Mouse (Mus musculus): Measurements from ENCODE around the gene Arid1b. TPM values are rescaled to one million over a fixed set of nuclear protein-coding genes. Genes with fewer than 3 reads are reported as not detected.

The Arid1b gene
- polyA plus RNA-seq, 1 experiment from 2014 or later = 4.8 TPM

- H3K9ac ChIP-seq (ENCODE audit: low read depth, low read length) = no peak overlapping the region; the same call in 1 of the 2 replicates
- no peak overlapping the region for H3K27ac ChIP-seq (ENCODE audit: low read depth, low read length)
- no peaks in the 10 kb centered on the region for H3K27me3 ChIP-seq (replicated peaks; ENCODE audit: control insufficient read depth, insufficient read depth, low read length)
- no peaks in the 10 kb centered on the region for H3K4me1 ChIP-seq (replicated peaks; ENCODE audit: control insufficient read depth, insufficient read depth, low read length)
- ATAC-seq = no peak
- no peak overlapping the region for H3K4me3 ChIP-seq (ENCODE audit: low read depth, low read length)
- WGBS = 89% methylated on average over 10 of the region's 10 CpGs
- no peak overlapping the region for H3K4me2 ChIP-seq (replicated peaks; ENCODE audit: low read depth)
- H3K9me3 ChIP-seq (ENCODE audit: control insufficient read depth) = no peaks in the 10 kb centered on the region
- H3K36me3 ChIP-seq (ENCODE audit: control insufficient read depth, insufficient read depth) = peaks cover 24% of the 10 kb centered on the region
- no peak for TF ChIP-seq CTCF (IDR thresholded peaks at IDR 0.05; ENCODE audit: low read depth)
Measured at GRCm38 (mm10) chr17:5284783-5285182, 290.7 kb downstream of the Arid1b start.

- no peak for ATAC-seq
- Histone ChIP-seq H3K4me1 (replicated peaks; ENCODE audit: control insufficient read depth, insufficient read depth, low read length) (no peaks in the 10 kb centered on the region), H3K36me3 (ENCODE audit: control insufficient read depth, insufficient read depth) (peaks cover 29% of the 10 kb centered on the region), H3K9me3 (ENCODE audit: control insufficient read depth) (no peaks in the 10 kb centered on the region), H3K9ac (ENCODE audit: low read depth, low read length) (no peak overlapping the region), H3K27ac (ENCODE audit: low read depth, low read length) (no peak overlapping the region), H3K4me3 (ENCODE audit: low read depth, low read length) (no peak overlapping the region), H3K4me2 (replicated peaks; ENCODE audit: low read depth) (no peak overlapping the region), H3K27me3 (replicated peaks; ENCODE audit: control insufficient read depth, insufficient read depth, low read length) (no peaks in the 10 kb centered on the region)
- no peak for TF ChIP-seq CTCF (IDR thresholded peaks at IDR 0.05; ENCODE audit: low read depth)
- WGBS = 67% methylated on average over 13 of the region's 13 CpGs
Measured at GRCm38 (mm10) chr17:5285877-5286440, 291.8 kb downstream of the Arid1b start.

- H3K4me1 ChIP-seq (replicated peaks; ENCODE audit: control insufficient read depth, insufficient read depth, low read length) = no peaks in the 10 kb centered on the region
- TF ChIP-seq CTCF (IDR thresholded peaks at IDR 0.05; ENCODE audit: low read depth) = no peak
- no peaks in the 10 kb centered on the region for H3K27me3 ChIP-seq (replicated peaks; ENCODE audit: control insufficient read depth, insufficient read depth, low read length)
- no peak overlapping the region for H3K27ac ChIP-seq (ENCODE audit: low read depth, low read length)
- WGBS = 77% methylated on average over 15 of the region's 15 CpGs
- H3K4me2 ChIP-seq (replicated peaks; ENCODE audit: low read depth) = no peak overlapping the region
- H3K9me3 ChIP-seq (ENCODE audit: control insufficient read depth) = no peaks in the 10 kb centered on the region
- H3K36me3 ChIP-seq (ENCODE audit: control insufficient read depth, insufficient read depth) = peaks cover 29% of the 10 kb centered on the region
- no peak overlapping the region for H3K4me3 ChIP-seq (ENCODE audit: low read depth, low read length)
- H3K9ac ChIP-seq (ENCODE audit: low read depth, low read length) = no peak overlapping the region
- ATAC-seq = no peak
Measured at GRCm38 (mm10) chr17:5286571-5287209, 292.6 kb downstream of the Arid1b start.

- Histone ChIP-seq H3K4me2 (replicated peaks; ENCODE audit: low read depth) (no peak overlapping the region), H3K27ac (ENCODE audit: low read depth, low read length) (no peak overlapping the region), H3K27me3 (replicated peaks; ENCODE audit: control insufficient read depth, insufficient read depth, low read length) (no peaks in the 10 kb centered on the region), H3K9ac (ENCODE audit: low read depth, low read length) (no peak overlapping the region), H3K9me3 (ENCODE audit: control insufficient read depth) (no peaks in the 10 kb centered on the region), H3K4me1 (replicated peaks; ENCODE audit: control insufficient read depth, insufficient read depth, low read length) (no peaks in the 10 kb centered on the region), H3K4me3 (ENCODE audit: low read depth, low read length) (no peak overlapping the region), H3K36me3 (ENCODE audit: control insufficient read depth, insufficient read depth) (peaks cover 24% of the 10 kb centered on the region)
- no peak for TF ChIP-seq CTCF (IDR thresholded peaks at IDR 0.05; ENCODE audit: low read depth)
- WGBS = 67% methylated on average over 4 of the region's 4 CpGs
- ATAC-seq = no peak
Measured at GRCm38 (mm10) chr17:5287210-5287591, 293.1 kb downstream of the Arid1b start.

GRCm38 (mm10) chr17:5287641-5288040 is 293.5 kb downstream of the Arid1b start:
- Histone ChIP-seq H3K27ac (ENCODE audit: low read depth, low read length) (no peak overlapping the region), H3K36me3 (ENCODE audit: control insufficient read depth, insufficient read depth) (peaks cover 23% of the 10 kb centered on the region), H3K4me1 (replicated peaks; ENCODE audit: control insufficient read depth, insufficient read depth, low read length) (no peaks in the 10 kb centered on the region), H3K4me3 (ENCODE audit: low read depth, low read length) (no peak overlapping the region), H3K4me2 (replicated peaks; ENCODE audit: low read depth) (no peak overlapping the region), H3K27me3 (replicated peaks; ENCODE audit: control insufficient read depth, insufficient read depth, low read length) (no peaks in the 10 kb centered on the region), H3K9ac (ENCODE audit: low read depth, low read length) (no peak overlapping the region), H3K9me3 (ENCODE audit: control insufficient read depth) (no peaks in the 10 kb centered on the region)
- TF ChIP-seq CTCF (IDR thresholded peaks at IDR 0.05; ENCODE audit: low read depth) = no peak
- no peak for ATAC-seq
- 49% methylated on average over 9 of the region's 9 CpGs for WGBS

GRCm38 (mm10) chr17:5293653-5294584 is 299.8 kb downstream of the Arid1b start:
- no peak overlapping the region for H3K9ac ChIP-seq (ENCODE audit: low read depth, low read length)
- no peak overlapping the region for H3K4me2 ChIP-seq (replicated peaks; ENCODE audit: low read depth)
- no peak for ATAC-seq
- H3K36me3 ChIP-seq (ENCODE audit: control insufficient read depth, insufficient read depth) = peaks cover 17% of the 10 kb centered on the region
- no peak overlapping the region for H3K27ac ChIP-seq (ENCODE audit: low read depth, low read length)
- H3K9me3 ChIP-seq (ENCODE audit: control insufficient read depth) = no peaks in the 10 kb centered on the region
- 51% methylated on average over 9 of the region's 9 CpGs for WGBS
- no peaks in the 10 kb centered on the region for H3K4me1 ChIP-seq (replicated peaks; ENCODE audit: control insufficient read depth, insufficient read depth, low read length)
- TF ChIP-seq CTCF (IDR thresholded peaks at IDR 0.05; ENCODE audit: low read depth) = no peak
- H3K27me3 ChIP-seq (replicated peaks; ENCODE audit: control insufficient read depth, insufficient read depth, low read length) = no peaks in the 10 kb centered on the region
- H3K4me3 ChIP-seq (ENCODE audit: low read depth, low read length) = no peak overlapping the region

Data from intestine, postnatal 0 days (tissue).